Mouse (Mus musculus): ENCODE data around the gene Hoxd3. TPM values are rescaled to one million over a fixed set of nuclear protein-coding genes. Genes with fewer than 3 reads are reported as not detected.

The Hoxd3 gene
- 0.85 and 0.98 TPM in 2 replicates for total RNA-seq (2021)
- long read RNA-seq, experiment 1, partial matches to known transcripts: 0 of 1 reads
- long read RNA-seq, experiment 1, other reads (novel, unspliced or antisense): 0 of 1 reads
- long read RNA-seq, experiment 2: 0 reads

- peak; percentile 81 for DNase-seq
Observed at GRCm38 (mm10) chr2:74711721-74712621, at the start of gene Hoxd3, which contains the start of gene Hoxd4. Gene Hoxd3, plus strand, starts transcription at chr2:74711927. Gene Hoxd4, plus strand, starts transcription at chr2:74711929.

DNA sequence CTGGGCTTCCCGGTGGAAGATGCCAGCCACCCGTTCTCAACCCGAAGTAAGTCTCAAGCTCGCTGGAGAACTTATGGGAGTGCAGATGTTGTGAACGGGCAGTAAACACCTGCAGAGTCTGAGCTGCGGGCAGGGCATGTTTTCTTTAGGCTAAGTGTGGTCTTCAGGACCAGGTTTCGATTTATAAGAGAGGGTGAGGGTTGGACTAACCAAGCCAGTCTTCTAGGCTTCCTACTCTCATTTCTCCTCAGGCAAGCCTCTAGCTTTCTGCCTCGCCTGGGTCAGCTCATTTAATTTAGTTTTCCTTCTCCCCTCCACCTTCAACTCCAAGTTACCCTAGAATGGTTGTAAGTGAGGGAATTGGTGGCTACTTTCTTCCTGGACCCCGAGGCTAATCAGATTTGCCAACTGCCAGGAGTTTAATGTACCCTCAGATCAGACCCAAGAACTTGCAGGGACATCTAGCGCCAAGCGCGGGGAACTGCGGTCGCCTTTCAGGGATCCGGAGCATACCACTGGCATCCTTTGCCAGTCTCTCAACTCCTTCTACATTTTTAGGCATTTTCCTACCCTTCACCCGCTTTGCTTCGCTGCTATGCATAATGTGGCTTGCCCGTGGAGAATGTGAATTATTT is 48.3 kb upstream of the Hoxd3 start:
- peak; percentile 71 for DNase-seq

DNA sequence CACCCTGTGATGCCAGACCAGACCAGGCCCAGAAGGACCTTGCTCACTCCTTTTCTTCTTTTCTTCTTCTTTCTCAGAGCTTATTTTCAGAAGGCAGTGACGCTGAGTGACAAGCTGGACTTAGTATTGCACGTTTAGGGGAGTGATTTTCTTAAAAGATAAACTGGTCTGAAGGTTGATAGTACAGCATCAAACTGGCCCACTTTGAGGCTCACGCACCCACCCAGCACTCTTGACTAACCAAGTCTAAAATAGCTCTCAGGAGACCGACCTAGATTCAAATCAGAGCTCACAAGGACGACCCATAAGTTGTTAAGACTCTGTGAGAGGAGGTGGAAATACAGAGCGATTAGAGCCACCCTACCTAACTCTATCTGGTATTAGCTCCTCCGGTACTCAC is 45.3 kb upstream of the Hoxd3 start:
- no peak for DNase-seq

GRCm38 (mm10) chr2:74667191-74667841 is 44.4 kb upstream of the Hoxd3 start:
- DNase-seq: no peak

DNA sequence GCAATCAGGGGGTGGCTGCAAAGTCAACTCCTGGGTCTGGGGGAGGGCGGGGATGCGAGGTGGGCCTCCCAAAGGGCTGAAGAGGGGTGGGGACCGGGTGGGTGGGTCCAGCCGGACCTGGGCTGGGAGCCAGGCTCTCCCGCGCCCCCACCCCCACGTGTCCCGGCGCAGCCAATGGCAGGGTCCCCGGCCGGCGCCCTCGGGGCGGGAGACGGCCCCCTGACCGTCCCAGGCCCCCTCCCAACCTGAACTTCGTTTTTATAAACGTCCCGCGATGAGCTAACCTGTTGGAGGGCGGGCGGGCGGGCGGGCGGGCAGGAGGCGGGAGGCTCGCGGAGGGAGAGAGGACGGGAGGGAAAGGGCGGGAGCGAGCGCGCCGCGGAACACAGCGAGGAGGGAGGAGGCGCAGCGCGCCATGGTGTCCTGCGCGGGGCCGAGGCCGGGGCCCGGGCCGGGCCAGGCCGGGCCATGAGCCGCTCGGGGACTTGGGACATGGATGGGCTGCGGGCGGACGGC is 43.8 kb upstream of the Hoxd3 start, which contains the start of gene Hoxd13:
Hoxd13 (plus strand) TSS at position 469 of the 516 bp plus-strand sequence.
- no peak for DNase-seq

- no peak for DNase-seq
Observed at GRCm38 (mm10) chr2:74668370-74669229, 43.1 kb upstream of the Hoxd3 start.

DNA sequence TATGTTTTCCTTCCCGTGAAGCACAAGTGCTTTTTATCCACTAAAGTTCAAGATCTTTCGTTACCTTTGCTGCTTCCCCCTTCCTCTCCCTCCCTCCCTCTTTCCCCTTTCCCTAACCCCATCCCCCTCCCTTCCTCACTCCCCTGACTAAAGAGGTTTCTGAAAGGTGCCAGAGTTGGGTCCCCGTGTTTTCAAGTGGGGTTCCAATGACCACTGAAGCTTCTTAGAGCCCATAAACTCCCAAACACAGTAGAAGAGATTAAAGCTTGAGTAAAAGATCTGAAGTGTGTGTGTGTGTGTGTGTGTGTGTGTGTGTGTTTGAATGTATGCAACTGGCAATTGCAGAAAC is 42.5 kb upstream of the Hoxd3 start:
- no peak for DNase-seq

- no peak for DNase-seq
Observed at GRCm38 (mm10) chr2:74669650-74670235, 42.0 kb upstream of the Hoxd3 start.

DNA sequence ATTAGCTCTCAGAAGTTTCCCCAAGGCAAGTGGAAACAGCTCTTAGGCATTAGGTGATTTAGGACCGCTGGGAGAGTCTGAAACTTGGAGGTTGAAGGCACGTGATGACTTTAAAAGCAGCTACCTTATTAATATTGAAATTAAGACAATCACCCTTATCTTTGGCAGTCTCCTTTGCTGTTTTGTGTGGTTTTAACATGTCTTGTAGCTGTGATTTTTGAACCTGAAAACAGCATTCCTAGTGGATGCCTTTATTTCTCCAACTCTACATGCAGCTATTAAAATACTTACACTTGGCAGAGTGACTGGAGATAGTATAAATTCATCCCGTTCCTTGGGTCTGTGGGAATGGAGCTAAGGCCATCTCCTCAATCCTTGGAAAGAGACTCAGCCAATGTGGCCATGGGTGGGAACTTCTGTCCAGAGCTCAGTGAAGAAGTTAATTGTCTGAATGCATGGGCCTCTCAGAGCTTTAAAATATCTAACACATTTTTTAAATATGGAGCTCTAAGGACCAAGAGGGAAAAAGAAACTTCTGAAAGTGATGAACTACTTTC is 41.0 kb upstream of the Hoxd3 start:
- DNase-seq: no peak

DNA sequence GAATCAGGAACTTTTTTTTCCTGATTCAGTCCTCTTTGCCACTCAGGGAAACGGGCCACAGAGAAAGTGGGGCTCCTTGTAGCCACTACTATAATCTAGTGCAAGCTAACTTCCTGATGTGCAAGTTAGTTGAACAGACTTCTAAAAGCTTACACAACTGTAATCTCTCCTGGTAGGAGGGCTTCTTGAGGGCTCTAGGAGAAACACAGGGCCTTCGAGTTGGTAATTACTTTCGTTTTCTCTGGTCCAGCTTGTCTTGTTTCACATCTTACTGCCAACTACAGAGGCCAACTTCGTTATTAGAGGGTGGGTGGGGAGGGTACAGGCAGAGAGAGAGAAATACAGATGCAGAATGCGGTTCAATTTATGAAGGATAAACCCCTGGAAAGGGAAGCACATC is 39.9 kb upstream of the Hoxd3 start:
- no peak for DNase-seq

DNA sequence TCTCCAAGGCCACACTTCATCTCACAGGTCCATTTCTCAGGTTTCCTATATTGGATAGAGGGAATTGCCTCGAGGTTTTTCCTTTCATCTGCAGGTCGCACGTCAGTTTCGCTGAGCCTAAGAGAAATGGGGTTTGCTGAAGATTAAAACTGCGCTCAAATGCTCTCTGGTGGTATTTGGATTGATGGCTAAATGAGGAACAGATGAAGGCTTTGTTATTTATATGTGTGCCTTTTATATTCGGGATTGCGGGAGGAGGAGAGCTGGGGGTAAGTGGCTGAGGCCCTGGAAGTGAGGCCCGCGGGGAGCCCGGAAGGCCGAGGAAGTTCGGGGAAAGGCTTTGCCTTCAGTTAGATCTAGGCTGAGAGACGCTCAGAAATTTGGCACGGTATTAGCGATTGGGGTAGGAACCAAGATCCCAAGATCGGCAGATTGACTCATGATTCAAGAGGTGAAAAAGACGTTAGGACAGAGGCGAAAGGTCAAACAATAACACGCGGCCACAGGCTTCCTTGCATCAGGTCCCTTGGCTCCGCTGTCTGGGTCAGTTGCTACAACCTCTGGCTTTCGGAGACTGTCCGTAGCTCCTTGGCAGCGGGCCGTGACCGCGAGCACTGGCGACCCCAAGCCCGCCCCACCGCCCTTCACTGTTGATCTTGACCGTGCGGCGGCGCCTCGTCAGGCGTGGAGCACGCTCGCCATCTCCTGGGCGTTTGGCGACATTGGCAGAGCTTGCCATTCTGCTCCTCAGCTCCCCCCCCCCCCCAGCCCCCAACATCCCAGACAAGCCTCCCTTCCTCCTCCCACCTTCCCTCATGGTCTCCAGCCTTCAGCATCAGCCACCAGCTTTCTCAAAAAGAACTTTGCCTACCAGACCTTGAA is 39.0 kb upstream of the Hoxd3 start:
- peak; percentile 75 for DNase-seq

DNA sequence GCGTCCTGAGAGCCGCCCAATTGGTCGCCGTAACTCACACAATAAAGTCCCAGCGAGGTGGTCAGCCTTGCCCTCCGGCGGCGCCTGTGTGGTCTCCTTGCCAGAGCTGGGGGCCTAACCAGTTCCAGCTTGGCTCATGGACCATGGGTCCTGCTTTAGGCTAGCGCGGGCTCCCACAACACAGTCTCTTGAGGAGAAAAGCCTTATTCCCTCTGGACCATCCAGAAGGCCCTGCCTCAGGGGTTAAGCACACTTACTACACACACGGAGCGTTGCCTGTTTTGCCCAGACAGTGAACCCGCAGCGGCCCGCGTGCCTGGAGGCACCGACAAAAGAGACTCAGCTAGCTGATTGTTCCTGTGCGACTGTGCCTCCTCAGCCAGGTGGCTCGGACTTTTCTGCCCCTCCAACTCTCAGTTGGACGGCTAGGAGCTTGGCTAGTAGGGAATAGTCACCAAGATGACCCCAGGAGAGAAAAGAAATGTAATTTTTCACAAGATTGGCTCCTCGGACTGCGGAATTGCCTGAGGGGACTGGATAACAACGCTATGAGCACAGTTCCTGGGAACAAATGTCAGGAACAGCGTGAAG is 37.8 kb upstream of the Hoxd3 start:
- DNase-seq: no peak

- DNase-seq: no peak
Observed at GRCm38 (mm10) chr2:74674881-74675665, 36.7 kb upstream of the Hoxd3 start, which contains the start of gene Hoxd12. Gene Hoxd12, plus strand, starts transcription at chr2:74675013.

- DNase-seq: no peak
Observed at GRCm38 (mm10) chr2:74675666-74676282, 36.0 kb upstream of the Hoxd3 start.

GRCm38 (mm10) chr2:74676376-74677052 is 35.2 kb upstream of the Hoxd3 start:
- no peak for DNase-seq

DNA sequence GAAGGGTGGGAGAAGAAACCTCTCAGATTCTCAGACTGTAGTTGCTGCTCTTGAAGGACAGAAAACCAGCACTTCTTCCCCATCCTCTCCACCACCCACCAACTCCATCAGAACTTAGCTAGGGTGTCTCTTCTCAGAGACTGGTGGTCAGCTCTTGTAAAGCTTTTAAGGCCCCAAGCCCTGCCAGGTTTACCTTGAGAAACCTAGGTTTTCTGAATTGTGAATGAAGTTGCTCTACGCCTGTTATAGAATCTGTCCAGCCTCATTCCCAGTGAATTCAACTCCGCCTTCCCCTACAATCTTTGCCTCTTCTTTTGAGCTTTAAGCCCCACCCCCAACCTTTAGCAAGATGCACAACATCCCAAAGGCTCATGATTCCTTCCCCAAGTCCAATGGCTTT is 34.6 kb upstream of the Hoxd3 start:
- DNase-seq: no peak

DNA sequence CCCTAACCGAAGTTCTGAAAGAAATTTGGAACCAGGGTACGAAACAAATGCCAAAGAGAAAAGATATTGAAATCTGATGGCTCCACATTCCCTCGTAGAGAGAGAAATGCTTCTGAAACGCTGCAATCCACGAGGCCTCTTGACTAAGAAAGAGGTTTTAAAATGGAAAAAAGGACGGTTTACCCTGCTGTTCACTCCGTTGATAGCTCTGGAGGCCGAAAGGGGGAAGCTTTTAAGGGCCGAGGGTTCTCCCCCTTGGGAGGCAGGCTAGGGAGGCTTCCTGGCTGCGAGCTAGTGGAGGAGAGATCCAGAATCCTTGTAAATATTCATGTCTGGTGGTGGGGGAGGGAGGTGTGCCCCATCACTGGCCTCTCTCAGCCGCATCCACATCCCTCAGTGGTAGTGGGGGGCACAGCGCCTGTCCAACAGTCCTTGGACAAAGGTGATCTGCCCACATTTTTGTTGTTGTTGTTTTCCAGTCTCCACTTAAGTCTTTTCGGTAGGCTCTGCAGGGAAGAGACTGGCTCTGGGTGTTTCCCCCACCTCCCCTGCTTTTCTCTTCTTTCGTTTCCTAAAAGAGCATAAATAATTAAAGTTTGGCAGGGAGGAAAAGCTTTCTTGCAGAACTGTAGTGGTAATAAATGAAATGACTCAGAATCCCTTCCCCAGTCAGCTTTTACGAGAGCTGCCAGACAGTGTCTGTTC is 32.7 kb upstream of the Hoxd3 start, which contains the start of gene Hoxd11:
Hoxd11 (plus strand) TSS at position 667 of the 705 bp plus-strand sequence.
- no peak for DNase-seq
